Mouse (Mus musculus) erythroid progenitor cell, adult 5-6 weeks (primary cell): ENCODE data around the gene Gm6309. TPM values are rescaled to one million over a fixed set of nuclear protein-coding genes. Genes with fewer than 3 reads are reported as not detected.

Source experiments
- total RNA-seq, 2 experiments: library from RNA; stranded (forward) in 1 of 2; stranded (reverse) in 1 of 2; fragments of 150-400 nt in 1 of 2; fragments of 186-747, 209-891 nt in 1 of 2; gene quantifications; 2 replicates each; pipeline versions ENCODE4 v1.2.3 to v1.2.4; 2015 to 2017; ENCODE audit warnings: low replicate concordance in 2 of 2

The Gm6309 gene
- total RNA-seq, 2 experiments from 2014 or later = not detected

Other genes starting within 250 kb of the Gm6309 start
- not detected in 2 replicates for gene Cyp3a25, start 161.1 kb downstream of the Gm6309 start, total RNA-seq (2015; ENCODE audit: low replicate concordance)
- gene Cyp3a25, start 161.1 kb downstream of the Gm6309 start, total RNA-seq (2017; ENCODE audit: low replicate concordance) = not detected in 2 replicates
- not detected in 2 replicates for gene Cyp3a59, start 91.5 kb downstream of the Gm6309 start, total RNA-seq (2015; ENCODE audit: low replicate concordance)
- gene Cyp3a59, start 91.5 kb downstream of the Gm6309 start, total RNA-seq (2017; ENCODE audit: low replicate concordance) = not detected in 2 replicates
- gene Gm5565, start 10.2 kb downstream of the Gm6309 start, total RNA-seq (2015; ENCODE audit: low replicate concordance) = not detected in 2 replicates
- gene Gm5565, start 10.2 kb downstream of the Gm6309 start, total RNA-seq (2017; ENCODE audit: low replicate concordance) = not detected in 2 replicates
- not detected in 2 replicates for gene 1700001J03Rik, start 14.6 kb upstream of the Gm6309 start, total RNA-seq (2015; ENCODE audit: low replicate concordance)
- not detected in 2 replicates for gene 1700001J03Rik, start 14.6 kb upstream of the Gm6309 start, total RNA-seq (2017; ENCODE audit: low replicate concordance)
- gene Rnf6, start 50.8 kb upstream of the Gm6309 start, total RNA-seq (2015; ENCODE audit: low replicate concordance) = 23.4 and 24.3 TPM in 2 replicates
- 25.0 and 58.8 TPM in 2 replicates for gene Rnf6, start 50.8 kb upstream of the Gm6309 start, total RNA-seq (2017; ENCODE audit: low replicate concordance)
- gene Cdk8, start 60.5 kb upstream of the Gm6309 start, total RNA-seq (2015; ENCODE audit: low replicate concordance) = 74.2 and 103 TPM in 2 replicates
- gene Cdk8, start 60.5 kb upstream of the Gm6309 start, total RNA-seq (2017; ENCODE audit: low replicate concordance) = 72.0 and 97.0 TPM in 2 replicates
- not detected in 2 replicates for gene Wasf3, start 214.3 kb upstream of the Gm6309 start, total RNA-seq (2015; ENCODE audit: low replicate concordance)
- gene Wasf3, start 214.3 kb upstream of the Gm6309 start, total RNA-seq (2017; ENCODE audit: low replicate concordance) = not detected in 2 replicates